Mouse (Mus musculus): Measurements from ENCODE around the gene Fkbp7. TPM values are rescaled to one million over a fixed set of nuclear protein-coding genes. Genes with fewer than 3 reads are reported as not detected.

The Fkbp7 gene
- polyA plus RNA-seq, 1 experiment from 2014 or later = 57.7 TPM

DNA sequence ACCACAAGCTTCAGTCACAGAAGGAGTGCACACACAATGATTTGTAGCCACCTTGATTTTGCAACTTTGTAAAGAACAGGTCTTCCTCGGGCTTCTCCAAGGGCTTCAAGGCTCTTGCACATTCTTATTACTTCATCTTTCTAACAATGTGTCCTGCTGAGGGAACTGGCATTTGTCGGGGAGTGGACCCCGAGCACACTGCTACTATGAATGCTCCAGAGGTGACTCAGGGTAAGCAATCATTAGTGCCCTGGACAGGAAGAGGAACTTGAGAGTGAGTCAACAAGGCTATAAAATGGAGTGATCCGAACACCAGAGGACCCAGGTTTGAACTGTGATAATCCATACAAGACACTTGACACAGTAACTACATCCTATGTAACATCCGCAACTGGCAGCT is 52.7 kb downstream of the Fkbp7 start:
- WGBS = 73% methylated on average over 5 of the region's 5 CpGs
- Histone ChIP-seq H3K36me3 (0 out of 2 replicates have a peak, but pooled peaks cover 4% of the 10 kb centered on the region), H3K9me3 (no peaks in the 10 kb centered on the region), H3K4me3 (replicated peaks) (no peak overlapping the region), H3K4me1 (replicated peaks) (no peaks in the 10 kb centered on the region), H3K27me3 (replicated peaks) (no peaks in the 10 kb centered on the region), H3K9ac (no peak overlapping the region), H3K4me2 (replicated peaks) (no peak overlapping the region), H3K27ac (no peak overlapping the region)
- ATAC-seq = no peak

DNA sequence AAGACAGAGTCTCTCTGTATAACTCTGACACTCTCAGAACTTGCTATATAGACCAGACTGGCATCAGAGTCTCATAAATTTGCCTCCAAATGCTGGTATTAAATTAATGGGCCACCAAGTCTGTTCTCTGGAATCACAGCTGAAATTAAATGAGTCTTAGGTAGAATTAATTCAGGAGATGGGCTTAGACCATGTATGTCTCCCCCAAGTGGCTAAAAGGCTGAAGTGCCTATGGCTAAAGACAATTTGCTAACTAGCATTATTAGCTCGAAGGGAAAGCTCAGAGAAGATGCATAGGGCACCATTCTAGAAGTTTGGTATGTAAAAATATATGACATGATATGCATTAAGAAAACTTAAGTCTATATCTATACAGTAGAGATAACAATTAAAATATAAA is 54.8 kb downstream of the Fkbp7 start:
- H3K27me3 ChIP-seq (replicated peaks) = no peaks in the 10 kb centered on the region
- no peaks in the 10 kb centered on the region for H3K9me3 ChIP-seq
- no peak overlapping the region for H3K9ac ChIP-seq
- H3K36me3 ChIP-seq = no peaks in the 10 kb centered on the region
- no peaks in the 10 kb centered on the region for H3K4me1 ChIP-seq (replicated peaks)
- H3K4me2 ChIP-seq (replicated peaks) = no peak overlapping the region
- no peak for ATAC-seq
- H3K4me3 ChIP-seq (replicated peaks) = no peak overlapping the region
- 31% methylated on average over 1 of the region's 1 CpGs for WGBS
- no peak overlapping the region for H3K27ac ChIP-seq

Other genes starting within 250 kb of the Fkbp7 start
- gene Prkra, start 25.1 kb downstream of the Fkbp7 start, polyA plus RNA-seq (2015; fragmentation: Nextera tagmentation; extraction: Ambion mirVana) = 42.3 and 45.6 TPM in 2 replicates
- 0.35 and 0.39 TPM in 2 replicates for gene Pjvk, start 24.6 kb downstream of the Fkbp7 start, polyA plus RNA-seq (2015; fragmentation: Nextera tagmentation; extraction: Ambion mirVana)
- gene Plekha3, start 2.2 kb upstream of the Fkbp7 start, polyA plus RNA-seq (2015; fragmentation: Nextera tagmentation; extraction: Ambion mirVana) = 9.5 TPM in 2 replicates